Mouse (Mus musculus): ENCODE measurements at regions not wholly inside any gene's neighbourhood (a gene's known extent, or its start where the extent isn't known, plus 50 kb on each side); places are given as distances from the start of the nearest gene placed in this dataset.
"Not testable (repeated sequence)": the region's sequence is repeated elsewhere in the genome, so short reads cannot be mapped to it uniquely, and the experiment has no call there.

DNA sequence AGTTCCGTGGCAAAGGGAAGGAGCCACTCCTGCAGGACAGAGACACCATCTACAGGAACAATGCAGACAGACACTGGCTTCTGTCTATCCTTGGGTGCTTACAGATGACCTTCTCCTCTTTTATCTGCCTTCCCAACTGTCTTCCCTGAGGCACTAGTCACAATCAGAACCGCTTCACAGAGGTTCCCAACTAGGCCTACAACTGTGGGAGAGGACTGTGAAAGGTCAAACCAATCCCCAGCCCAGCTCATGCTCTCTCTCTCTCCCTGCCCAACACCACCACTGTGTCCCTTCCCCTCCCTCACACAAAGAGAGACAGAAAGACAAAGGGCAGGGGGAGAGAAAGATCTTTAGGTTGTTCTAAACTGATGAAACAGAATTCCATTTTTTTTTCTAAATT lies 61.3 kb downstream of the Tmem17 start:
- no peak for DNase-seq (ENCODE audit: low spot score)

DNA sequence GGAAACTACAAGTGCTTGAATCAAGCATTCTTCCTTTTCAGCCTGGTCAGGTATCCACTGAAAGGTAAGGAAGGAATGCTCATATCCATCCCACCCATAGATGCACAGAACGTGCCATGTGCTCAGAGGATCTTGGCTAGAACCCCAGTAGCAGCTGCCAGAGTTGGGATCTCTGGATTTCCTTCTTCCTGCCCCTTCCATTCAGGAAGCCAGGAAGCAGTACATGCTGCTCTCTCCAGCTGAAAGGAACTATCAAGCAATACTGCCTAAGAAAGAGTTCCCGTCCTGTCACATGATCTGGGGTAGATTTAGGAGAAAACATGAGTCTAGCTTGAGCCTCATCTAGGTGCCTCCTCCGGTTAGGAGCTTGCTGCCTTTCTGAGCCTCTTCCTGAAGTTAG lies 61.9 kb downstream of the Tmem17 start:
- DNase-seq (ENCODE audit: low spot score): no peak

DNA sequence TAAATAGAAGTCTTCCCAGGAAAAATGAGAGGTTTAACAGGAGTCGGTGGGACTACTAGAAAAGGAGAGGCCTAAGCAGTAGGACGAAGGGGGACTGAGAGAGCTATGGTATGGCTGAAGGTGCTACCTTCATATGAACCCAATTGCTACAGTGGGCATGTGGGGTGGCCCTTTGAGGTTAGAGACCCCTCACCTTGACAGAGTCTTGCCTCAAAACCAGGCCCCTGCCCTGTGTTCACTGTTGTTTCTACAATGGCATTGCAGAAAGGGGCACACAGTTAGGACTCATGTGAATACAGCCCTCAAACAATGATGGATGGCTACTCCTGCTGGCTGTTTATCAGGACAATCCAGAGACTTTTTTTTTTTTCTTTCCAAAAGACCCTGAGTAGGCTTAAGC lies 62.6 kb downstream of the Tmem17 start:
- DNase-seq (ENCODE audit: low spot score): no peak

- no peak for DNase-seq (ENCODE audit: low spot score)
Observed at GRCm38 (mm10) chr11:22584100-22584487, 72.2 kb downstream of the Tmem17 start.

GRCm38 (mm10) chr11:22584488-22585158 lies 72.7 kb downstream of the Tmem17 start:
- no peak for DNase-seq (ENCODE audit: low spot score)

GRCm38 (mm10) chr11:22587691-22588241 lies 75.9 kb downstream of the Tmem17 start:
- DNase-seq (ENCODE audit: low spot score): no peak

GRCm38 (mm10) chr11:22588546-22588945 lies 76.7 kb downstream of the Tmem17 start:
- no peak for DNase-seq (ENCODE audit: low spot score)

GRCm38 (mm10) chr11:22589901-22590300 lies 78.0 kb downstream of the Tmem17 start:
- no peak for DNase-seq (ENCODE audit: low spot score)

DNA sequence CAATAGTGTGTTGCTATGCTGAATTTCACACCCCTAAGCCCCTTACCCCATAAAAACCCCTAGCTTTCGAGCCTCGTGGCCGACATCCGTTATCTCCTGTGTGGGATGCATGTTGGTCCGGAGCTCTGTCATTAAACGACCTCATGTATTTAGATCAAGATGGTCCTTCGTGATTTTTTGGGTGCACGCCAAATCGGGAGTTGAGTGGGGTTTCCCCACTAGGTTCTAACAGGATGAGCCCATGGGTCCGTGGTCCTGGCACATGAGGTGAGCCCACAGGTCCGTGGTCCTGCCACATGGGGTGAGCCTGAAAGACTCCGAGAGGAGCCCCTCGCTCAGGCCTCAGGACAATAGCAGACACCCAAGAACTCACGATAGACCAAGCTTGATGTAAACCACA lies 79.2 kb downstream of the Tmem17 start:
- not testable (repeated sequence) for DNase-seq (ENCODE audit: low spot score)

DNA sequence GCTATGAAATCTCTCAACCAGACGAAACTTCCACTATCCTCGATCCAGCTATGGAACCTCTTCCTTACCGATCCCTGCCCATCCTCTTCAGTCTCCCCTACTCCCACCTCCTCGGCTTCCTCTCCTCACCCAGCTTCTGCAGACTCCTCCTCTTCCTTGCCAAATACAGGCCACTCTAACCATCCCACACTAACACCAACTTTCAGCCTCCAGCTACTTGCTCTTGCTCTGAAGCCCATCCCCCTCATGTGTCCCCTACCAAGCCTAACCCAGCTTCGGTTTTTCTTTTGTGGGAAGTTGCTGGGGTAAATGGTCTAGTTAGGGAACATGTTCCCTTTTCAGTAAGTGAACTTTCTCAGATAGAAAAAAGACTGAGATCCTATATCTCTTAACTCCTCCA lies 80.8 kb downstream of the Tmem17 start:
- no peak for DNase-seq (ENCODE audit: low spot score)

DNA sequence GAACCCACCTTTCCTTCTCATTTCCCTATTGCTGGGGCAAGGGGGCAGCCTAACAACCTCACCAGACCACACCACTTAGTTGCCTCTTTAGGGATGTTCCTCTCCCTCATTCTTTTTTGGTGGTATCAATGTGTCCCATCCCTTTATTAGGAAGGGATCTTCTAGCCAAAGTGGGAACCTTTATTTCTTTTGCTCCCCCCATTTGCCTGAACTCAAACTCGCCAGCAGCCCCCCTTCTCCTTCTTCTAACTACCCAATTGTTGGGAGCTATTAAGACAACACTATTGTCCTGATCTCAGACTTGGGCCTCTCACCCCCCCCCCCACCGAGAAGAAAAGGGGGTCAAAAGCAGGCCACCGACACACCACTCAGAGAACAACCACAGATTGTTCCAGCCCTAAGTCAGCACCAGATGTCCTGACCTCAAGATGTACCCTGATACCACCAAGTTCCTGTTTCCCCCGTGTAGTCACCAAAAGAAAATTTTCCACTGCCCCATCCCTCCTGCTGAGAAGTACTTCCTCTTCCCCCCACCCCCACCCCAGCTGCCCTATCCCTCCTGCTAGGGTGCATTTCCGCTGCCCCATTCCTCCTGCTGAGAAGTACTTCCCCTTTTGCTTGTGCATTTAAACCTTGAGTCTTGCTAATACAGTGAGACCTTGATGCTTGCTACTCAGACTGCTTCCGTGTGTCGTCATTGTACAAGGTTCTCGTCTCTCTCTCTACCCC lies 84.4 kb downstream of the Tmem17 start:
- no peak for DNase-seq (ENCODE audit: low spot score)

DNA sequence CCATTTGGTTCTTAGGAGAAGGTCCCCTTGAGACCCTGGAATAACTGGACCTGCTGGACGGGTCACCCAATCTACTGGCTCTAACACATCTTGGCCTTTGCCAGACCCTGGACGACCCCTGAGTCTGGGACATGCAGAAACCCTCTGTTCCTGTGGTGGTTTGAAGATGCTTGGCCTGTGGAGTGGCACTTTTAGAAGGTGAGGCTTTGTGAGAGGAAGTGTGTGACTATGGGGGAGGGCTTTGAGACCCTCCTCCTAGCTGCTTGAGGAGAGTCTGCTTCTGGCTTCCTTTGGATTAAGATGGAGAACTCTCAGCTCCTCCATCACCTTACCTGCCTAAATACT lies 84.9 kb downstream of the Tmem17 start:
- DNase-seq (ENCODE audit: low spot score): no peak

GRCm38 (mm10) chr11:22600370-22600769 lies 88.5 kb downstream of the Tmem17 start:
- DNase-seq (ENCODE audit: low spot score): no peak

GRCm38 (mm10) chr11:22601977-22602376 lies 90.1 kb downstream of the Tmem17 start:
- no peak for DNase-seq (ENCODE audit: low spot score)

GRCm38 (mm10) chr11:22602610-22603009 lies 90.7 kb downstream of the Tmem17 start:
- DNase-seq (ENCODE audit: low spot score): no peak

DNA sequence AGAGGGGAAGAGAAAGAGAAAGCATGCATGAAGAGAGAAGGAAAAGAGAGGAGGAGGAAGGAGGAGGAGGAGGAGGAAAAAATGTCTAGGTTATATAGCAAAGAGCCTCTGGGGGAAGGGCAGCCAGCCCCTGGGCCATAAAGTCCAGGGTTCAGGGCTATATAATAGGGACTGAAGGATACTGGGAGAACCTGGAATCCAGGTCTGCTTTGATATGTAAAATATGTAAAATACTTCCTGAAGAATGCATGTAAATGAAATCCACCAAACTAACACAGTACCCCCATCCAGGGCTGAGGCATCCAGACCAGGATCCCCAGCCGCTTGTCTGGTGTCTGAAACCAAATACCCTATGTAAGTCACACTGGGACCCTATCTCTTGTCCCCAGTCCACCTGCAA lies 91.5 kb downstream of the Tmem17 start:
- no peak for DNase-seq (ENCODE audit: low spot score)

- DNase-seq (ENCODE audit: low spot score): no peak
Observed at GRCm38 (mm10) chr11:22606380-22606779, 94.5 kb downstream of the Tmem17 start.

GRCm38 (mm10) chr11:22607645-22608044 lies 95.8 kb downstream of the Tmem17 start:
- DNase-seq (ENCODE audit: low spot score): no peak

GRCm38 (mm10) chr11:22608945-22609344 lies 97.1 kb downstream of the Tmem17 start:
- DNase-seq (ENCODE audit: low spot score): no peak

DNA sequence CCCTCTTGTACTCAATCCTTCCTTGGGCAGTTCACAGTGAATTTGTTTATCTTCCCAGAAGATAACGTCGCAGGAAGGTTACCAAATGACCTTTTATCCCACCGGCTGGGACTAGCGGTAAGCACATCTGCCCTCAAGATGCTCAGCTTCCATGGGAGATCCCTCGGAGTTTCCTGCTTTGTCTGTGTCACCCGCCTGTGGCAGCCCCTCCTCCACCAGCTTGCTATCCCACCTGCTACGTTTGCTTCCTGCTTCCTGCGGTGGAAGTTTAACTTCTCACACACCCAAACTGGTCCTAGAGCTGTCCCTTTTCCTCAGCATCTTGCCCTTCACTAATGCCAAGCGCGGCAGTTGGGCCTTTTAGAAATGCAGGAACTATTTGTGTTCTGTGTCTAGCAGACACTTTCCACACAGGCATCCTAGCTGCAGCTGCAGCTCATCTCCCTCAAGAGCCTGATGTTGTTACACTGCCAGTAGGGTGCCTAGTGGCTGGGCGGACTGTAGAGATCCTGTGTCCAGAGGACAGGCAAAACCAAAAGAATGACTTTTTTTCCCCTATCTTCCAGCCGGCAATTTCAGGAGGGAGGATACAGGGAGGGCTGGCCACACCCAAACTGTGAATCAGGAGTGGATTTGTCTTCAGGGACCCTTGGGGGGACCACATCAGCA lies 98.7 kb downstream of the Tmem17 start:
- DNase-seq (ENCODE audit: low spot score): no peak

DNA sequence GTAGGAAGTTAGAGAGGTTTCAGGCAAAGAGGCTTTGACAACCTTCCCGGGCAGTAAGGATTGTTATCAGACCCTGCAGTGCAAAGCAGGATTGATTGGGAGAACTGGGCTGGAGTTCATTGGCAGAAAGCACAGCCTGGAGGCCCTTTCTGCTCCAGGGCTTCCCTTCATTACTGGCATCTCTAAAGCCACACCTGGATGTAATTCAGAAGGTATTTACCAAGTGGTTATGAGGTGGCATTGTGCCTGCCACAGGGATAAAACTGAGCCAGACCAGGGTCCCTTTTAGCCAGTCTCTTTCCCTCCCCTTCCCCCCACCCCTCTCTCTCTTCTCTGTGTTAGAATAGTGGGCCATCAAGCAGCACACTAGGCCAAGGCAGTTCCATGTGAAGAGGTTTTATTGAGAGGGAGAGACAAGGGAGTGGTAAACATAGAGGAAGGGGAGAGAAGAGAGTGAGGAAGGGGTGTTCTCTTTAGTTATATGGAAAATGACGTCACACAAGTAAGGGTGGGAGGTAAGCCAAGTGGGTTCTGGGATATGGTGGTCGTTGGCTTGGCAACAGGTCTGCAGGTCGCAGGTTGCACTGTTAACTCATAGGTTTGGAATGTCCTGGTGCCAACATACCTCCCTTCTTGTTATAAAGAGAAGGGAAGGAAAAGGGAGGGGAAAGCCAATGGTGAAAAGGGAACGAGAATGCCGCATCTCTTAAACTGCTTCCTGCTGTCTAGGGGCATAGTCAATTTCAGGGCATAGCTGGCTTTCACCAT lies 99.4 kb downstream of the Tmem17 start:
- no peak for DNase-seq (ENCODE audit: low spot score)

DNA sequence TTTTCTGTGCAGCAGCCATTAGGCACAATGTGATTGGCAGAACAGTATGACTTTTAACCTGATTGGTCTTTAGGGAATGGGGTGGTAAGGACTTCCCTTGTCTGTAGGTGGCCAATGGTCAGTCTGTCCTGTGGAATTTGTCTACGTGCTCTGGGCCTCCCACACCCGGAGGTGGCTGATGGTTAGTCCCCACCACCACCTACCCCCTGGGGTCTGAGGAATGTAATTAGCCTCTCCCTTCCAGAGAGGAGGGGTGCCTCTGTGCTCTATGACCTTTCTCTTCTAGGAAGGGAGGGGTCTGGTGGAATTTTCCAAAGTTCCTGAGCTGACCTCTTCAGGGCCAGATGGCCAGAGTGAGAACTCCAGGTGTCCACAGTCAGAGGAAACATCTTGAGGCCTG lies 101.6 kb downstream of the Tmem17 start:
- no peak for DNase-seq (ENCODE audit: low spot score)

Measured in urinary bladder, postnatal 25 days (tissue).